Comparison of ENCODE assay signal across 15 mouse cellular contexts in the genomic region with DNA sequence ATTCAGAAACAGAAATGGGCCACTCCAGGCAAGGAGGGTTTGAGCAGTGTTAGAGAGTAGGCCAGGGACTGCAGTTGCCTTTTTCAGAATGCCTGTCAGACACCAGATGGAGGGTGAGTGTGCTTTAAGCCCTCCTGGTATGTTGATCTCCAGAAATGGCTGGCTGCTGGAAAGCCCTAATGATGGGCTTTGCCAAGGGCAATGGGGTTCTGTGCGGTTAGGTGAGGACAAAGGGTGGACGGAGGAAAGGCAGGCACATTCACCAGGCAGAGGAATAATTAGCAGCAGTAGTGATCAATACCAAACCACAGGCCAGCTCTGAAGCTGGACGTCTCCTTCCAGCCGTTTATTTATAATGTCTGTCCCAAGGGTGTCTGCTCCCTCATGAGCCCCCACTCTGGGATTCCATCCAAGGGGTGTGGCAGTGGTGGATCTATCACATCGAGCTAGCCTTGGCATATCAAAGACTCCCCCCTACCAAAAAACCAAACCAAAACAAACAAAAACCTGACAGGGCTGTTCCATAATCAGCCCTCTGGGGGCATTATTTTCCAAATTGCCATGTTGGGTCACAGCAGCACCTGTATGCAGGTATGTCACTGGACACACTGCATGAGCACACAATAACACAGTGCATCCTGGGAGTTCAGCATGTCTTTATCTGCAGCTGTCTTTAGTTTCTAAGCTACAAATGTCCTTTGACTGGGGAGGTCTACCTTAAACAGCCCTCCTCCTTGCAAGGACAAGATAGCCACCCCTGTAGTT.
"Had no signal": no experiment of that assay in that cellular context is flagged by ENCODE, and none has a peak within 500 bp of the region (broad histone marks: within the 10 kb centered on the region; RNA-seq: fewer than 3 reads in every experiment).

No protein-coding gene starts in this region.

- H3K4me1 ChIP-seq: kidney, embryonic 15.5 days; liver, embryonic 15.5 days; neural tube, embryonic 12.5 days had no signal

- H3K9me3 ChIP-seq: kidney, embryonic 15.5 days; limb, embryonic 10.5 days; liver, embryonic 15.5 days; neural tube, embryonic 12.5 days; stomach, embryonic 15.5 days had no signal

- H3K27me3 ChIP-seq: kidney, embryonic 15.5 days; liver, embryonic 15.5 days; neural tube, embryonic 12.5 days; stomach, embryonic 15.5 days had no signal

- H3K4me3 ChIP-seq: kidney, embryonic 15.5 days; left cerebral cortex, adult 2 months; limb, embryonic 10.5 days; liver, embryonic 15.5 days; megakaryocyte, embryonic 14.5 days; neural tube, embryonic 12.5 days; stomach, embryonic 15.5 days had no signal

- H3K36me3 ChIP-seq: kidney, embryonic 15.5 days; limb, embryonic 10.5 days; liver, embryonic 15.5 days; neural tube, embryonic 12.5 days; stomach, embryonic 15.5 days had no signal

- H3K9ac ChIP-seq: kidney, embryonic 15.5 days; liver, embryonic 15.5 days; neural tube, embryonic 12.5 days; stomach, embryonic 15.5 days had no signal

- H3K27ac ChIP-seq: kidney, embryonic 15.5 days; left cerebral cortex, adult 2 months; limb, embryonic 10.5 days; liver, embryonic 15.5 days; macrophage; neural tube, embryonic 12.5 days; stomach, embryonic 15.5 days had no signal

- H3K4me2 ChIP-seq: kidney, embryonic 15.5 days; liver, embryonic 11.5 days; liver, embryonic 15.5 days; neural tube, embryonic 12.5 days; stomach, embryonic 15.5 days had no signal

- DNase-seq: kidney, adult 2 months; kidney, postnatal 14 days; lung, adult 2 months; midbrain, embryonic 14.5 days; right cerebral cortex, postnatal 14 days; thymus, postnatal 36 days had no signal
